Mouse (Mus musculus) lung, embryonic 14.5 days (tissue): ENCODE measurements around the gene Mta2. TPM values are rescaled to one million over a fixed set of nuclear protein-coding genes. Genes with fewer than 3 reads are reported as not detected.

Experiments used
- ATAC-seq: fragments of 200-750 bp; cut with Nextera tagmentation; 2 replicates; pipeline ENCODE4 v1.8.0; 2017; ENCODE audit warnings: mild to moderate bottlenecking, moderate TSS enrichment, moderate library complexity; ENCODE audit not compliant: insufficient read depth
- DNase-seq: peaks from one replicate; pipeline ENCODE4 v3.0.0-alpha.2; 2015
- H3K27ac ChIP-seq: fragments of 300-500 bp; sonication (generic); 2 replicates; pipeline ENCODE4 v1.5.1; 2014; ENCODE audit warnings: low read depth, mild to moderate bottlenecking, moderate library complexity
- H3K27me3 ChIP-seq: fragments of 300-500 bp; sonication (generic); 2 replicates; pipeline ENCODE4 v1.6.1; 2014; ENCODE audit warnings: low read length, control low read depth; ENCODE audit not compliant: insufficient read depth
- H3K36me3 ChIP-seq: fragments of 300-500 bp; sonication (generic); 2 replicates; pipeline ENCODE4 v1.6.1; 2014; ENCODE audit warnings: control low read depth; ENCODE audit not compliant: insufficient read depth
- H3K4me1 ChIP-seq: fragments of 300-500 bp; sonication (generic); 2 replicates; pipeline ENCODE4 v1.6.1; 2014; ENCODE audit warnings: antibody characterized with exemption, control low read depth; ENCODE audit not compliant: insufficient read depth
- H3K4me2 ChIP-seq: fragments of 300-500 bp; sonication (generic); 2 replicates; pipeline ENCODE4 v1.6.1; 2014; ENCODE audit warnings: mild to moderate bottlenecking
- H3K4me3 ChIP-seq: fragments of 300-500 bp; sonication (generic); 2 replicates; pipeline ENCODE4 v1.5.1; 2014; ENCODE audit warnings: low read depth, low read length
- H3K9ac ChIP-seq: fragments of 300-500 bp; sonication (generic); 2 replicates; pipeline ENCODE4 v1.6.1; 2014
- H3K9me3 ChIP-seq: fragments of 300-500 bp; sonication (generic); 2 replicates; pipeline ENCODE4 v1.6.1; 2016; ENCODE audit warnings: low read depth, low read length, control low read depth
- CTCF ChIP-seq: IDR thresholded peaks from 2 replicates; pipeline ENCODE4 v1.5.1; 2016; ENCODE audit warnings: antibody characterized with exemption, low read depth
- WGBS: fragments of 180-500 bp; shearing (Covaris S2); extraction: QIAGEN DNeasy Blood & Tissue Kit; methylation state at CpG from one replicate; pipeline ENCODE4 v1.1.7; 2014; 5-methylcytosine and 5-hydroxymethylcytosine counted together
- polyA plus RNA-seq: library from polyadenylated mRNA; unstranded; fragments of >200 nt; fragmentation: Nextera tagmentation; extraction: Ambion mirVana; gene quantifications from 2 replicates; pipeline ENCODE4 v1.2.1, GENCODE M21; 2014

Mta2 gene
- polyA plus RNA-seq, 1 experiment from 2014 or later: 52.1 TPM

DNA sequence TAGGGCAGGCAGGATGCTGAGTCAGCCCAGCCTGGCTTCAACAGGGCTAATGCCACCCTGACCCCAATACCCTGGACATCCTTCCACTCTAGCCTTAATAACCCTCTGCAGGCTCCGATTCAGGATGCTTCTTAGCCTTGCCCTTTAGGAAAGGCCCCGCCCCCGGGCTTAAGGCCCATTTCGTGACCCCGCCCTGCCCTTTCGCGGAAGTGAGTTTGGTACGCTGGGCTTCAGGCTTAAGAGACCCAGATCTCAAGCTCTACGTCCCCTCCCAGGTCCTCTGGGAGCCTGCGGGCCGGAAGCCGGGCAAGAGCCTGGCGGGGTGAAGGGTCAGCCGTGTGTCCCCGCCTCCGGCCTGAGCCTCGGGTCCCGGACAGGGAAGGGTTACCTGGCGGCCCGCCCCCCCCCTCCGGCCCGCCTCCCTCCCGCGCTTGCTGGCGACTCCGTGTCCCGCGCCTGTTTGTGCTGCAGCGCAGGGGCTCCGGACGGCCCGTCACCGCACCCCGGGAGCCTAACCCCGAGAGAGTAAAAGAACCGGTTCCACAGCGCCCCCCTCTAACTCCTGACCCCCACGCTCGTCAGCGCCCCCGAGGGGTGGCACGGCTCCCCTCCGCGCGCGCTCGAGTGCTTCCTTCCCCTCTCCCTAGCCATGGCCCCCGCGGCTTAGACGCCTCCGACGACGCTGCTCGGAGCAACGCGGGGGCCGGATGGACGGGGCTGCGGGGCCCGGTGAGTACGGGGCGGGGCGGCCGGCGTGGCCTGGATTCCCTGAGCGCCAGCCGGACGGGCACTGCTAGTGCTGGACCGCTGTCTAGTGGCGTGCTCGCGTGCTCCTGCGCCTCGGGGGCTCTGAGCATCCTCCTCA, 12.2 kb upstream of the Mta2 start, which contains the start of the genes Rom1 and Eml3:
Rom1 (minus strand) TSS at position 133 of the 865 bp plus-strand sequence.
Eml3 (plus strand) TSS at position 329 of the 865 bp plus-strand sequence.
- under 1% methylated on average over 72 of the region's 74 CpGs for WGBS
- Histone ChIP-seq H3K9ac (peak within 1 kb of the TSS; percentile 79), H3K27ac (peak within 1 kb of the TSS; percentile 82), H3K9me3 (no peaks in the 10 kb centered on the region), H3K4me3 (peak within 1 kb of the TSS; percentile 82), H3K4me2 (peak within 1 kb of the TSS; percentile 82), H3K36me3 (peaks cover 48% of the 10 kb centered on the region), H3K27me3 (no peaks in the 10 kb centered on the region), H3K4me1 (no peaks in the 10 kb centered on the region)
- DNase-seq (peak; percentile 88), ATAC-seq (peak; percentile 84)
- peak; percentile 55 for TF ChIP-seq CTCF

DNA sequence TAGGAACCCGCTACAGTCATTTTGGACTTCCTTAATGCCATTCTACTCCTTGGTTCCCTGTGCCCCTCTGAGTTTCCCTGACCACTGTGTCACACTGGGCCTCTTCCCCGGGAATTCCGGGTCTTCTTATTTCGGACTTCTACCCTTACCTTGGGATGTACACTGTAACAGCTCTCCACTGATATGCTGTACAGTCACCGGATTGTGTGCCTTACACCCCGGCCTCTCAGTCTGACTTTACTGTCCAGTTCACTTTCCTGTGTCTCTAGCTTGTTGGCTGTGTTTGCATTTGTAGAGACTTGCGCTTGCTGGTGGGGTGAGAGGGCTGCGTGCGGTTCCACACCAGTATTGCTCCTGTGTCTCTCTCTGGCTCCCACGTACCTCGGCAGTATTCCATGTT, 11.6 kb upstream of the Mta2 start:
- ATAC-seq (peak; percentile 28), DNase-seq (no peak)
- H3K36me3 ChIP-seq: peaks cover 53% of the 10 kb centered on the region
- H3K9ac ChIP-seq: peak overlapping the region; percentile 79
- TF ChIP-seq CTCF: no peak
- peak overlapping the region; percentile 82 for H3K4me2 ChIP-seq
- H3K4me3 ChIP-seq: peak overlapping the region; percentile 82
- H3K9me3 ChIP-seq: no peaks in the 10 kb centered on the region
- H3K27me3 ChIP-seq: no peaks in the 10 kb centered on the region
- WGBS: 3% methylated on average over 11 of the region's 11 CpGs
- peak overlapping the region; percentile 82; the same call in 1 of the 2 replicates for H3K27ac ChIP-seq
- H3K4me1 ChIP-seq: no peaks in the 10 kb centered on the region

DNA sequence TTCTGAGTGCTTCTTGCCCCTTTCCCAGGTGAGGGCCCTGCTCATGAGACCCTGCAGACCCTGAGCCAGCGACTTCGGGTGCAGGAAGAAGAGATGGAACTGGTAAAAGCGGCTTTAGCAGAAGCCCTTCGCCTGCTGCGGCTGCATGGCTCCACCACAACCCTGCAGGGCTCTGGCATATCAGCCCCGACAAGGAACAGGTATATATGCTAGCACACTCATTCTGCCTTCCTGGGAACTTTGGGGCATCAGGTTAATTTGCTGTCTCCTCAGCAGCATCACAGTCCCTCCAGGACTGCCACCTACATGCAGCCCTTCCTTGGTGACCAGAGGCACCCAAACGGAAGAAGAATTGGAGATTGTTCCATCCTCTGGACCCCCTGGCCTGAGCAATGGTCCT, 10.9 kb upstream of the Mta2 start:
- H3K27ac ChIP-seq: no peak overlapping the region
- DNase-seq: no peak
- H3K4me2 ChIP-seq: peak overlapping the region; percentile 82
- H3K4me3 ChIP-seq: peak overlapping the region; percentile 82
- peak overlapping the region; percentile 79; the same call in 1 of the 2 replicates for H3K9ac ChIP-seq
- TF ChIP-seq CTCF: no peak
- no peaks in the 10 kb centered on the region for H3K27me3 ChIP-seq
- H3K9me3 ChIP-seq: no peaks in the 10 kb centered on the region
- H3K36me3 ChIP-seq: peaks cover 55% of the 10 kb centered on the region
- no peak for ATAC-seq
- H3K4me1 ChIP-seq: no peaks in the 10 kb centered on the region
- WGBS: 64% methylated on average over 7 of the region's 7 CpGs

DNA sequence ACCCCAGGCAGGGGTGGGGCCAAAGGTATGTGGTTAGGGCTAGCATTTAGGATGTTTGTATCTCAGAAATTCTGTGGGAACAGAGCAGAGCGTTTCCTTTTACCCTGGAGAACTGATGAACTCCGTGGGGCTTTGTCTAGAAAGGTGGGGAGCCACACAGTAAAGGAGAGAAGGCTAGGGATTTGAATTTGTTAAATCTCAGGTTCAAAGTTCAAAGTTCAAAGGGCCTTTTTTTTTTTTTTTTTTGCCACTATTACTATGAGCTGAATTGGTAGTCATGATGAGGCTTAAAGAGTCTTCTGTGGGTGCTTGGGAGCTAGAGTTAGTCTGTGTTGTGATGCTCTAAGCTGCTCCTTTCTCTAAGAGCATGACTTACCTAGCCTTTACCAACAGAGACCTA, 4.9 kb upstream of the Mta2 start:
- Histone ChIP-seq H3K27me3 (no peaks in the 10 kb centered on the region), H3K4me3 (no peak overlapping the region), H3K27ac (no peak overlapping the region), H3K9ac (no peak overlapping the region), H3K4me1 (no peaks in the 10 kb centered on the region), H3K36me3 (peaks cover 66% of the 10 kb centered on the region), H3K9me3 (no peaks in the 10 kb centered on the region), H3K4me2 (no peak overlapping the region)
- ATAC-seq (no peak), DNase-seq (no peak)
- WGBS: 80% methylated on average over 2 of the region's 2 CpGs
- TF ChIP-seq CTCF: no peak

DNA sequence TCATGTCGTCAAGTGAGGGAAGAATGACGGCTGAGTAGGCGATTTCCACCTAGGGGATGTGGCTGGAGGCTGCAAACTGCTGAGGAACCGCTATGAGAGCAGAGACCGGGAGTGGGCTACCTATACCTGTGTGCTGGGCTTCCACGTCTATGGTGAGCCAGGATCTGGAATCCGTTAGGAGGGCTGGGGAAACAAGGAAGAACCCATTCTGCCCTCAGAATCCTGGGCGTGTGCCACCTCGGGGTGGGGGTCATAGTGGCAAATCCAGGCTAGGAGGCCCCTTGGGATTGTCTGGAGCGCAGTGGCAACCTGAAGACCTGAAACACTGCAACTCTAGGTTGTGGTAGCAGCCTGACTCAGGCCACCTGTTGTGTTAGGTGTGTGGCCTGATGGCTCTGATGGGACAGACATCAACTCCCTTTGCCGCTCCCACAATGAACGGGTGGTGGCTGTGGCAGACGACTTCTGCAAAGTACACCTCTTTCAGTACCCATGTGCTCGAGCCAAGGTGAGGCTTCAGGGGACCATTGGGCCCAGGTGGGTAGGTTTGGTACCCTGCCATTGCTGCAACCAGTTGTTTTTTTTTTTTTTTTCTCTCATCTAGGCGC, 1.0 kb upstream of the Mta2 start:
- TF ChIP-seq CTCF: no peak

DNA sequence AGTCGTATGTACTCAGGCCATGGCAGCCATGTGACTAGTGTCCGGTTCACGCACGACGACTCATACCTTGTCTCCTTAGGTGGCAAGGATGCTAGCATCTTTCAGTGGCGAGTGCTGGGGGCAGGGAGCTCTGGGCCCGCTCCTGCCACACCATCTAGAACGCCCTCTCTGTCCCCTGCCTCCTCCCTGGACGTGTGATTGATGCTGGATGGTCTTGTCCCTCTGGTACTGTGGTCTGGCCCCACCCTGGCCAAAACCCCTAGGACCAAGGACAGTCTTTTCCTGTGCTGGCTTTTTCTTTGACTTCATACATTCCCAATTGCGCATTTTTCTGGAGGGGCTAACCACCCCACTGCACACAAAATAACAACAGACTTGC, 550 bp upstream of the Mta2 start:
- H3K9me3 ChIP-seq: no peaks in the 10 kb centered on the region
- peaks cover 62% of the 10 kb centered on the region for H3K36me3 ChIP-seq
- H3K4me2 ChIP-seq: peak overlapping the region; percentile 82
- TF ChIP-seq CTCF: no peak
- H3K4me1 ChIP-seq: peaks cover 15% of the 10 kb centered on the region
- peak; percentile 34; the same call in 1 of the 2 replicates for ATAC-seq
- peak overlapping the region; percentile 58 for H3K9ac ChIP-seq
- no peak for DNase-seq
- WGBS: 34% methylated on average over 10 of the region's 10 CpGs
- peak overlapping the region; percentile 82 for H3K27ac ChIP-seq
- peak overlapping the region; percentile 96 for H3K4me3 ChIP-seq
- H3K27me3 ChIP-seq: no peaks in the 10 kb centered on the region

More for the DNA sequence above, 1.0 kb upstream of the Mta2 start:
- Histone ChIP-seq H3K9me3 (no peaks in the 10 kb centered on the region), H3K36me3 (peaks cover 60% of the 10 kb centered on the region), H3K4me2 (peak overlapping the region; percentile 82), H3K4me3 (no peak overlapping the region), H3K9ac (peak overlapping the region; percentile 58; the same call in 1 of the 2 replicates), H3K27me3 (no peaks in the 10 kb centered on the region), H3K4me1 (peaks cover 15% of the 10 kb centered on the region), H3K27ac (no peak overlapping the region)
- WGBS: 74% methylated on average over 15 of the region's 15 CpGs
- DNase-seq (no peak), ATAC-seq (no peak)
